Mouse (Mus musculus): ENCODE measurements around the gene B4galnt4.

B4galnt4 gene

GRCm38 (mm10) chr7:141070058-141070862 lies 9.4 kb downstream of the B4galnt4 start:
- in situ Hi-C loops (cut with MboI, MseI), result no loop called here

GRCm38 (mm10) chr7:141072017-141072745 lies 11.3 kb downstream of the B4galnt4 start:
- in situ Hi-C loops (cut with MboI, MseI), result no loop called here

- in situ Hi-C loops (cut with MboI, MseI), result no loop called here
Measured at GRCm38 (mm10) chr7:141073782-141074181, 12.9 kb downstream of the B4galnt4 start.

- in situ Hi-C loops (cut with MboI, MseI), result no loop called here
Measured at GRCm38 (mm10) chr7:141077841-141078240, 16.9 kb downstream of the B4galnt4 start, which contains the start of gene Pkp3. TSS of gene Pkp3 (plus strand) at chr7:141078218.

GRCm38 (mm10) chr7:141078876-141079275 lies 18.0 kb downstream of the B4galnt4 start:
- in situ Hi-C loops (cut with MboI, MseI), result no loop called here

- in situ Hi-C loops (cut with MboI, MseI), result no loop called here
Measured at GRCm38 (mm10) chr7:141079481-141080449, 18.9 kb downstream of the B4galnt4 start.

- in situ Hi-C loops (cut with MboI, MseI), result loop anchor here (5.0 kb wide), 1 partner anchor 44 kb away; no protein-coding TSS in a partner anchor
Measured at GRCm38 (mm10) chr7:141087894-141088293, 27.0 kb downstream of the B4galnt4 start.

GRCm38 (mm10) chr7:141088473-141088872 lies 27.6 kb downstream of the B4galnt4 start:
- in situ Hi-C loops (cut with MboI, MseI), result loop anchor here (5.0 kb wide), 1 partner anchor 44 kb away; no protein-coding TSS in a partner anchor

GRCm38 (mm10) chr7:141090228-141090627 lies 29.3 kb downstream of the B4galnt4 start:
- in situ Hi-C loops (cut with MboI, MseI), result no loop called here

GRCm38 (mm10) chr7:141092051-141092735 lies 31.3 kb downstream of the B4galnt4 start:
- in situ Hi-C loops (cut with MboI, MseI), result no loop called here

GRCm38 (mm10) chr7:141093950-141094349 lies 33.0 kb downstream of the B4galnt4 start:
- in situ Hi-C loops (cut with MboI, MseI), result no loop called here

- in situ Hi-C loops (cut with MboI, MseI), result loop anchor here (5.0 kb wide), 1 partner anchor 78 kb away; the partner anchor contains the start of gene Rnh1
Measured at GRCm38 (mm10) chr7:141094487-141095205, 33.7 kb downstream of the B4galnt4 start.

- in situ Hi-C loops (cut with MboI, MseI), result loop anchor here (5.0 kb wide), 1 partner anchor 76 kb away; the partner anchor contains the start of gene Rnh1
Measured at GRCm38 (mm10) chr7:141096021-141096420, 35.1 kb downstream of the B4galnt4 start.

- in situ Hi-C loops (cut with MboI, MseI), result loop anchor here (5.0 kb wide), 1 partner anchor 76 kb away; the partner anchor contains the start of gene Rnh1
Measured at GRCm38 (mm10) chr7:141096649-141097056, 35.7 kb downstream of the B4galnt4 start.

- in situ Hi-C loops (cut with MboI, MseI), result loop anchor here (5.0 kb wide), 1 partner anchor 75 kb away; the partner anchor contains the start of gene Rnh1
Measured at GRCm38 (mm10) chr7:141097177-141097576, 36.3 kb downstream of the B4galnt4 start.

- in situ Hi-C loops (cut with MboI, MseI), result loop anchor here (5.0 kb wide), 1 partner anchor 72 kb away; the partner anchor contains the start of gene Rnh1
Measured at GRCm38 (mm10) chr7:141099911-141100691, 39.2 kb downstream of the B4galnt4 start, which contains the start of gene Sigirr. TSS of gene Sigirr (minus strand) at chr7:141100572.

GRCm38 (mm10) chr7:141103161-141103560 lies 42.3 kb downstream of the B4galnt4 start:
- in situ Hi-C loops (cut with MboI, MseI), result no loop called here

- in situ Hi-C loops (cut with MboI, MseI), result no loop called here
Measured at GRCm38 (mm10) chr7:141115874-141116273, 55.0 kb downstream of the B4galnt4 start.

- in situ Hi-C loops (cut with MboI, MseI), result no loop called here
Measured at GRCm38 (mm10) chr7:141117636-141118035, 56.7 kb downstream of the B4galnt4 start, which contains the start of gene Ano9. TSS of gene Ano9 (minus strand) at chr7:141117806.

All from regulatory T cell (primary cell).